Mouse (Mus musculus) forebrain, postnatal 0 days (tissue): ENCODE results near the gene Mast4. TPM values are rescaled to one million over a fixed set of nuclear protein-coding genes. Genes with fewer than 3 reads are reported as not detected.
"Not testable (repeated sequence)": the region's sequence is repeated elsewhere in the genome, so short reads cannot be mapped to it uniquely, and the experiment has no call there.

Source experiments
- ATAC-seq: fragments of 200-750 bp; cut with Nextera tagmentation; 2 replicates; pipeline ENCODE4 v1.8.0; 2017; ENCODE audit warnings: mild to moderate bottlenecking, moderate library complexity
- DNase-seq: peaks from one replicate; pipeline ENCODE4 v3.0.0-alpha.2; 2015
- H3K27ac ChIP-seq: fragments of 300-500 bp; sonication (generic); 2 replicates; pipeline ENCODE4 v1.5.1; 2014; ENCODE audit warnings: low read depth, mild to moderate bottlenecking, antibody characterized with exemption, low read length, moderate library complexity, mixed read lengths
- H3K27me3 ChIP-seq: fragments of 300-500 bp; sonication (generic); 2 replicates; pipeline ENCODE4 v1.6.1; 2014; ENCODE audit warnings: mild to moderate bottlenecking, low read length, mixed read lengths; ENCODE audit not compliant: insufficient read depth
- H3K36me3 ChIP-seq: fragments of 300-500 bp; sonication (generic); 2 replicates; pipeline ENCODE4 v1.6.1; 2014; ENCODE audit warnings: mild to moderate bottlenecking, moderate library complexity; ENCODE audit not compliant: insufficient read depth
- H3K4me1 ChIP-seq: fragments of 300-500 bp; sonication (generic); 2 replicates; pipeline ENCODE4 v1.6.1; 2014; ENCODE audit warnings: antibody characterized with exemption; ENCODE audit not compliant: insufficient read depth
- H3K4me2 ChIP-seq: fragments of 300-500 bp; sonication (generic); 2 replicates; pipeline ENCODE4 v1.6.1; 2014; ENCODE audit warnings: low read depth, mild to moderate bottlenecking, moderate library complexity
- H3K4me3 ChIP-seq: fragments of 300-500 bp; sonication (generic); 2 replicates; pipeline ENCODE4 v1.5.1; 2014; ENCODE audit warnings: low read depth, low read length, mixed read lengths
- H3K9ac ChIP-seq: fragments of 300-500 bp; sonication (generic); 2 replicates; pipeline ENCODE4 v1.6.1; 2014; ENCODE audit warnings: mild to moderate bottlenecking
- H3K9me3 ChIP-seq: fragments of 300-500 bp; sonication (generic); 2 replicates; pipeline ENCODE4 v1.6.1; 2016; ENCODE audit warnings: low read length
- CTCF ChIP-seq: sonication (generic); IDR thresholded peaks from 2 replicates; pipeline ENCODE4 v1.5.1; 2016; ENCODE audit warnings: antibody characterized with exemption, control low read depth, low read depth
- WGBS: fragments of 180-500 bp; shearing (Covaris S2); extraction: QIAGEN DNeasy Blood & Tissue Kit; methylation state at CpG from one replicate; pipeline ENCODE4 v1.1.7; 2014; 5-methylcytosine and 5-hydroxymethylcytosine counted together
- polyA plus RNA-seq: library from polyadenylated mRNA; unstranded; fragments of >200 nt; fragmentation: Nextera tagmentation; extraction: Ambion mirVana; gene quantifications from 2 replicates; pipeline ENCODE4 v1.2.1, GENCODE M21; 2015
- total RNA-seq: library from RNA; depleted of rRNA; stranded (reverse); fragments of >200 nt; gene quantifications from 2 replicates; pipeline ENCODE4 v1.2.3, GENCODE M21; 2014; rRNA removed

The Mast4 gene
- 17.2 and 40.1 TPM in 2 replicates for total RNA-seq
- 8.7 and 17.2 TPM in 2 replicates for polyA plus RNA-seq

DNA sequence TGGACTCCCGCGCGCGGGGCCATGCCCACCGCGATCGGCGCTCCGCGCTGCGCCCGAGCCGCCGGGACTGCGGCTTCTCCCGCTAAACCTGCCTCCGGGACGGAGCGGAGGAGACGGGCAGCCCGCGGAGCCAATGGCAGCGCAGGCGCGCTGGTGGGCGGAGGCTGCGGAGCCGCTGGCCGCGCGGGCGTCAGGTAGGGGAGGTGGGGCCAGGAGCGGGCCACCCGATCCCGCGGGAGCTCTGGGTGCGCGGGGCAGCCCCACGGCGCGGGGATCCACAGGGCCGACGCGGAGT, at the start of gene Mast4:
TSS of gene Mast4 (minus strand) at position 106 of the 295 bp plus-strand sequence.
- Histone ChIP-seq H3K4me3 (peak within 1 kb of the TSS; percentile 72), H3K4me1 (no peaks in the 10 kb centered on the region), H3K9ac (peak within 1 kb of the TSS; percentile 33), H3K27ac (no peak within 1 kb of the TSS), H3K9me3 (no peaks in the 10 kb centered on the region), H3K27me3 (peaks cover 23% of the 10 kb centered on the region; the same call in 1 of the 2 replicates), H3K4me2 (peak within 1 kb of the TSS; percentile 95), H3K36me3 (no peaks in the 10 kb centered on the region)
- no peak for TF ChIP-seq CTCF
- 5% methylated on average over 44 of the region's 44 CpGs for WGBS
- ATAC-seq (peak; percentile 97), DNase-seq (peak; percentile 87)

GRCm38 (mm10) chr13:103374495-103374894, 40.2 kb upstream of the Mast4 start:
- 55% methylated on average over 1 of the region's 1 CpGs for WGBS
- Histone ChIP-seq H3K4me2 (no peak overlapping the region), H3K27ac (no peak overlapping the region), H3K36me3 (no peaks in the 10 kb centered on the region), H3K4me3 (no peak overlapping the region), H3K9me3 (no peaks in the 10 kb centered on the region), H3K4me1 (no peaks in the 10 kb centered on the region), H3K27me3 (no peaks in the 10 kb centered on the region), H3K9ac (no peak overlapping the region)
- TF ChIP-seq CTCF, result no peak
- ATAC-seq (no peak), DNase-seq (no peak)

DNA sequence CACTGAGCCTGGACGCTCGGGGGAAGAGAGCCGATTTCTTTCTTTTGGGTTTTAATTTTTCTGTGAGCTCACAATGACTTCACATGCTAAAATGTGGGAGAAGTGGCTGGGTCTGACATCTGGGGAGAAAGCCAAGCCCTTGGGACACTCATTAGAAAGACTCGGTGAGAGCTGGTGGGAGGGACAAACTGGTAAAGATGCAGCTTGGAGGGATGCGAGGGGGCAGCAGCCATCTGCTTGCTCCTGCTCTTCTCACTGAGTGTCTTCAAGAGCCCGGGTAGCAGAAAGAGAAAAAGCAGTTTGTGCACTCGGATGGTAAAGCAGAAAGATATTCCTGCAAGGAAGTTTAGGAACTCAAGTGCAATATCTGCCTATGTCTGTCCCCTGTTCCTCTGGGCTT, 34.9 kb upstream of the Mast4 start:
- Histone ChIP-seq H3K27me3 (no peaks in the 10 kb centered on the region), H3K36me3 (no peaks in the 10 kb centered on the region), H3K9ac (no peak overlapping the region), H3K4me2 (no peak overlapping the region), H3K4me1 (no peaks in the 10 kb centered on the region), H3K4me3 (no peak overlapping the region), H3K27ac (no peak overlapping the region), H3K9me3 (no peaks in the 10 kb centered on the region)
- WGBS, result 81% methylated on average over 7 of the region's 7 CpGs
- no peak for ATAC-seq
- no peak for DNase-seq
- TF ChIP-seq CTCF, result no peak

- DNase-seq (no peak), ATAC-seq (no peak)
- Histone ChIP-seq H3K4me2 (no peak overlapping the region), H3K36me3 (no peaks in the 10 kb centered on the region), H3K4me1 (no peaks in the 10 kb centered on the region), H3K27me3 (no peaks in the 10 kb centered on the region), H3K4me3 (no peak overlapping the region), H3K9me3 (no peaks in the 10 kb centered on the region), H3K27ac (no peak overlapping the region), H3K9ac (no peak overlapping the region)
- 87% methylated on average over 10 of the region's 10 CpGs for WGBS
- no peak for TF ChIP-seq CTCF
Observed at GRCm38 (mm10) chr13:103363181-103363580, 28.9 kb upstream of the Mast4 start.

DNA sequence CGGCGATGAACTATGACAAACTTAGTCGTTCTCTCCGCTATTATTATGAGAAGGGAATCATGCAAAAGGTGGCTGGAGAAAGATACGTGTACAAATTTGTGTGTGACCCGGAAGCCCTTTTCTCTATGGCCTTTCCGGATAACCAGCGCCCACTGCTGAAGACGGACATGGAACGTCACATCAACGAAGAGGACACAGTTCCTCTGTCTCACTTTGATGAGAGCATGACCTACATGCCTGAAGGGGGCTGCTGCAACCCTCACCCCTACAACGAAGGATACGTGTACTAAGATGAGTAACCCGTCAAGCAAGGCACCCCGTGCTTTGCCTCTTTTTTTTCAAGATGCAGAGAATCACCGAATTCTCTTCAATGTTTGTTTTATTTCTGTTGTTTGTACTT, 23.1 kb upstream of the Mast4 start:
- not testable (repeated sequence) for H3K4me2 ChIP-seq, H3K4me1 ChIP-seq, H3K9me3 ChIP-seq, H3K4me3 ChIP-seq, DNase-seq, ATAC-seq, H3K27me3 ChIP-seq, H3K36me3 ChIP-seq, H3K27ac ChIP-seq, H3K9ac ChIP-seq
- 96% methylated on average over 16 of the region's 16 CpGs for WGBS

DNA sequence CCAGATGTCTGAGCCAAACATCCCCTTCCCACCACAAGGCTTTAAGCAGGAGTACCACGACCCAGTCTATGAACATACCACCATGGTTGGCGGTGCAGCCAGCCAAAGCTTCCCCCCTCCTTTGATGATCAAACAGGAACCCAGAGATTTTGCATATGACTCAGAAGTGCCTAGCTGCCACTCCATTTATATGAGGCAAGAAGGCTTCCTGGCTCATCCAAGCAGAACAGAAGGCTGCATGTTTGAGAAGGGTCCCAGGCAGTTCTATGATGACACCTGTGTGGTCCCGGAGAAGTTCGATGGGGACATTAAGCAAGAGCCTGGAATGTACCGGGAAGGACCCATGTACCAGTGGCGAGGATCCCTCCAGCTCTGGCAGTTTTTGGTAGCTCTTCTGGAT, 22.6 kb upstream of the Mast4 start:
- H3K4me3 ChIP-seq, H3K36me3 ChIP-seq, H3K27ac ChIP-seq, H3K9me3 ChIP-seq, H3K9ac ChIP-seq, H3K27me3 ChIP-seq, H3K4me1 ChIP-seq, H3K4me2 ChIP-seq, DNase-seq, ATAC-seq: not testable (repeated sequence)
- WGBS, result 97% methylated on average over 4 of the region's 6 CpGs

DNA sequence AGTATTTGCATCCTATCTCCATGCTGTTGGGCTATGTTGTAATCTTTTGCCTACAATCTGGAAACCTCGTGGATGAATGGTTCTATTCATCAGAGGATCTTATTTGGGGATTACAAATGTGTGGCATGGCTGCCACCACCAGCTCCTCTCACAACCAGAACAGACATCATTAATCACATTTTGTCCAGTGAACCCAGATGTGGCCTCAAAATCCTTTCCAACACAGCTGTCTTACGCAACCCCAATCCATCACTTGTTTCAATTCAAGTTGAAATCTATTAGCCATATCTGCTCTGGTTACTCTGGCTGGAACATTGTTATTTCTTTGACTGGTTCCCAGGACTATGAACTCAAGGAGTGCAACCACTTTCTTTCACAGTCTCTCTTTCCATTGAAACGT, 20.4 kb upstream of the Mast4 start:
- Histone ChIP-seq H3K9ac (no peak overlapping the region), H3K4me3 (no peak overlapping the region), H3K4me2 (no peak overlapping the region), H3K36me3 (no peaks in the 10 kb centered on the region), H3K9me3 (no peaks in the 10 kb centered on the region), H3K27ac (no peak overlapping the region), H3K4me1 (no peaks in the 10 kb centered on the region), H3K27me3 (no peaks in the 10 kb centered on the region)
- WGBS, result 58% methylated on average over 3 of the region's 3 CpGs
- DNase-seq (no peak), ATAC-seq (no peak)
- no peak for TF ChIP-seq CTCF

- no peaks in the 10 kb centered on the region for H3K9me3 ChIP-seq
- H3K4me3 ChIP-seq, result no peak overlapping the region
- TF ChIP-seq CTCF, result no peak
- no peaks in the 10 kb centered on the region for H3K27me3 ChIP-seq
- WGBS, result 92% methylated on average over 8 of the region's 8 CpGs
- H3K4me1 ChIP-seq, result no peaks in the 10 kb centered on the region
- DNase-seq (no peak), ATAC-seq (no peak)
- no peak overlapping the region for H3K9ac ChIP-seq
- H3K4me2 ChIP-seq, result no peak overlapping the region
- no peaks in the 10 kb centered on the region for H3K36me3 ChIP-seq
- no peak overlapping the region for H3K27ac ChIP-seq
Observed at GRCm38 (mm10) chr13:103344749-103345148, 10.5 kb upstream of the Mast4 start.
